Mouse (Mus musculus) heart, embryonic 14.5 days (tissue): ENCODE measurements around the gene Fgfr2. TPM values are rescaled to one million over a fixed set of nuclear protein-coding genes. Genes with fewer than 3 reads are reported as not detected.
"Not testable (repeated sequence)": the region's sequence is repeated elsewhere in the genome, so short reads cannot be mapped to it uniquely, and the experiment has no call there.

ENCODE experiments used
- ATAC-seq: fragments of 200-750 bp; cut with Nextera tagmentation; 2 replicates; pipeline ENCODE4 v1.8.0; 2017; ENCODE audit warnings: low read depth, moderate TSS enrichment; ENCODE audit not compliant: insufficient number of reproducible peaks, insufficient read depth, low FRiP score
- H3K27ac ChIP-seq, 2 experiments: fragments of 200-500 bp in 1 of 2; fragments of 300-500 bp in 1 of 2; sonication (generic) in 1 of 2; replicated peaks in 1 of 2; 2 replicates each; pipeline ENCODE4 v1.5.1; 2012 to 2014; ENCODE audit warnings: low read depth in 2 of 2, low read length in 2 of 2, control low read depth in 1 of 2, mild to moderate bottlenecking in 1 of 2, mixed read lengths in 1 of 2; ENCODE audit not compliant: control insufficient read depth in 1 of 2, insufficient read depth in 1 of 2
- H3K27me3 ChIP-seq: fragments of 300-500 bp; sonication (generic); 2 replicates; pipeline ENCODE4 v1.6.1; 2014; ENCODE audit warnings: mild to moderate bottlenecking, low read length, control low read depth; ENCODE audit not compliant: control insufficient read depth, insufficient read depth
- H3K36me3 ChIP-seq: fragments of 300-500 bp; sonication (generic); 2 replicates; pipeline ENCODE4 v1.6.1; 2014; ENCODE audit warnings: mild to moderate bottlenecking, control low read depth, low read length, mixed read lengths; ENCODE audit not compliant: control insufficient read depth, insufficient read depth
- H3K4me1 ChIP-seq, 2 experiments: fragments of 200-500 bp in 1 of 2; fragments of 300-500 bp in 1 of 2; sonication (generic) in 1 of 2; 2 replicates each; pipeline ENCODE4 v1.6.1; 2012 to 2014; ENCODE audit warnings: low read length in 2 of 2, control low read depth in 1 of 2, mixed read lengths in 1 of 2; ENCODE audit not compliant: control insufficient read depth in 2 of 2, insufficient read depth in 2 of 2
- H3K4me2 ChIP-seq: fragments of 300-500 bp; sonication (generic); 2 replicates; pipeline ENCODE4 v1.6.1; 2014; ENCODE audit warnings: mild to moderate bottlenecking, low read length
- H3K4me3 ChIP-seq, 2 experiments: fragments of 200-500 bp in 1 of 2; fragments of 300-500 bp in 1 of 2; sonication (generic) in 1 of 2; 2 replicates each; pipeline ENCODE4 v1.5.1; 2012 to 2014; ENCODE audit warnings: low read length in 2 of 2, mild to moderate bottlenecking in 2 of 2, control low read depth in 1 of 2, low read depth in 1 of 2, moderate library complexity in 1 of 2; ENCODE audit not compliant: control insufficient read depth in 1 of 2, insufficient read depth in 1 of 2
- H3K9ac ChIP-seq: fragments of 300-500 bp; sonication (generic); 2 replicates; pipeline ENCODE4 v1.6.1; 2014; ENCODE audit warnings: mild to moderate bottlenecking, low read length
- H3K9me3 ChIP-seq: fragments of 300-500 bp; sonication (generic); 2 replicates; pipeline ENCODE4 v1.6.1; 2016; ENCODE audit warnings: low read length, control low read depth; ENCODE audit not compliant: control insufficient read depth
- whole genome bisulfite sequencing: fragments of 180-500 bp; shearing (Covaris S2); extraction: QIAGEN DNeasy Blood & Tissue Kit; methylation state at CpG from one replicate; pipeline ENCODE4 v1.1.7; 2014; 5-methylcytosine and 5-hydroxymethylcytosine counted together
- polyA plus RNA-seq: library from polyadenylated mRNA; unstranded; fragments of >200 nt; fragmentation: Nextera tagmentation; extraction: Ambion mirVana; gene quantifications from 2 replicates; pipeline ENCODE4 v1.2.1, GENCODE M21; 2014

Fgfr2 gene
- polyA plus RNA-seq, 1 experiment from 2014 or later, result 22.4 TPM

GRCm38 (mm10) chr7:130604390-130604789, 2518.8 kb downstream of the Fgfr2 start:
- WGBS, result 59% methylated on average over 2 of the region's 2 CpGs
- Histone ChIP-seq H3K4me3 (no peak overlapping the region), H3K9ac (no peak overlapping the region), H3K9me3 (no peaks in the 10 kb centered on the region), H3K36me3 (no peaks in the 10 kb centered on the region), H3K4me2 (no peak overlapping the region), H3K4me1 (0 out of 4 replicates have a peak, but pooled peaks cover 0 to 2% of the 10 kb centered on the region in 2 experiments), H3K27ac (no peak overlapping the region), H3K27me3 (no peaks in the 10 kb centered on the region)
- ATAC-seq, result no peak

DNA sequence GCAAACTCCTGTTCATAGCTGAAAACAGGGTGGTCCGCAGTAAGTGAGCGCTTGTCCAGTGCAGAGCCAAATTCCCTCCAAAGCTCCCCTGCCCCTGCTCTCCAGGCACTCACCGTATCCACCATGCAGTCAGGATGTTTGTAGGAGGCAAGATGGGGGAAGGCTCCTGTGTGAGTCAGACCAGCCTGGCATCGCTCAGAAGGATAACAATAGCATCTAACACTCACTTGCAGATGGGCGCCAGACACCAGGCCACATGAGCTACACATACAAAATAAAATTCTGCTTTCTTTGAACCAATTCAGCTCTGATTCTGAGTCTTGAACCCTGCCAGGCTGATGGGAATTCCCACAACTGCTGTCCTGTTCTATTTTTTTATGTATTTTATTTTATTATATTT, 2519.6 kb downstream of the Fgfr2 start:
- H3K36me3 ChIP-seq, result no peaks in the 10 kb centered on the region
- no peak overlapping the region for H3K9ac ChIP-seq
- 0 out of 4 replicates have a peak, but pooled peaks cover 0 to 2% of the 10 kb centered on the region in 2 experiments for H3K4me1 ChIP-seq
- no peak overlapping the region for H3K4me2 ChIP-seq
- no peak overlapping the region for H3K4me3 ChIP-seq
- no peak for ATAC-seq
- no peaks in the 10 kb centered on the region for H3K27me3 ChIP-seq
- 71% methylated on average over 5 of the region's 5 CpGs for WGBS
- no peak overlapping the region for H3K27ac ChIP-seq
- no peaks in the 10 kb centered on the region for H3K9me3 ChIP-seq

GRCm38 (mm10) chr7:130602804-130603203, 2520.3 kb downstream of the Fgfr2 start:
- ATAC-seq, result no peak
- WGBS, result 67% methylated on average over 1 of the region's 1 CpGs

DNA sequence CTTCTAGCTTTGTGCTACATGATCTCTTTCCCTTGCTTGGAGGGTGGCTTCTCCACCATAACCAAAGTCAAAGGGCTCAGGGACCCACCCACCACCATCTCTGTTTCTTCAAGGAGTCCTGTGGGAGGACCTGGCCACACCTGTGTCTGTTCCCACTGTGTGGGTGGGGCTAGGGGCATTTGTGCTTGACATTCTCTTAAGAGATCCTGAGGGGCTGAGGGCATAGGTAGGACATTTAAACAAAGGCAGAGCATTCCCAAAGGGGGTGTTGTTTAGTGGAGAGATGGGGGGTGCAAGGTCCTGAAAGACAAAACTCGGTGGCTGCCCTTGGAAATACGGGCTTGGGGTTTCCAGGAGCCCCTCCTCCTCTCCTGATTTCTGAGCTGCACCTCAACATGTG, 2522.6 kb downstream of the Fgfr2 start:
- WGBS, result 66% methylated on average over 2 of the region's 2 CpGs
- Histone ChIP-seq H3K9me3 (no peaks in the 10 kb centered on the region), H3K4me2 (no peak overlapping the region), H3K4me1 (peaks cover 7% of the 10 kb centered on the region in 2 experiments; a peak in 1 of 4 replicates), H3K4me3 (no peak overlapping the region), H3K36me3 (no peaks in the 10 kb centered on the region), H3K27ac (no peak overlapping the region), H3K9ac (no peak overlapping the region), H3K27me3 (no peaks in the 10 kb centered on the region)
- no peak for ATAC-seq

More at GRCm38 (mm10) chr7:130602804-130603203, 2520.3 kb downstream of the Fgfr2 start:
- no peak overlapping the region for H3K4me3 ChIP-seq
- H3K36me3 ChIP-seq, result no peaks in the 10 kb centered on the region
- no peak overlapping the region for H3K27ac ChIP-seq
- H3K9me3 ChIP-seq, result no peaks in the 10 kb centered on the region
- H3K27me3 ChIP-seq, result no peaks in the 10 kb centered on the region
- H3K4me1 ChIP-seq, result 0 out of 4 replicates have a peak, but pooled peaks cover 0 to 2% of the 10 kb centered on the region in 2 experiments
- H3K4me2 ChIP-seq, result no peak overlapping the region
- H3K9ac ChIP-seq, result no peak overlapping the region

- H3K9me3 ChIP-seq, result no peaks in the 10 kb centered on the region
- no peak overlapping the region for H3K4me2 ChIP-seq
- 83% methylated on average over 3 of the region's 3 CpGs for WGBS
- H3K4me1 ChIP-seq, result peaks cover 5 to 7% of the 10 kb centered on the region in 2 experiments; a peak in 1 of 4 replicates
- H3K27ac ChIP-seq, result no peak overlapping the region
- no peaks in the 10 kb centered on the region for H3K27me3 ChIP-seq
- no peak overlapping the region for H3K4me3 ChIP-seq
- H3K36me3 ChIP-seq, result no peaks in the 10 kb centered on the region
- no peak overlapping the region for H3K9ac ChIP-seq
- ATAC-seq, result no peak
Measured at GRCm38 (mm10) chr7:130600074-130600473, 2523.1 kb downstream of the Fgfr2 start.

GRCm38 (mm10) chr7:130597546-130597945, 2525.6 kb downstream of the Fgfr2 start:
- no peak overlapping the region for H3K4me3 ChIP-seq
- H3K27me3 ChIP-seq, result no peaks in the 10 kb centered on the region
- H3K9me3 ChIP-seq, result no peaks in the 10 kb centered on the region
- no peak overlapping the region for H3K4me2 ChIP-seq
- 57% methylated on average over 6 of the region's 6 CpGs for WGBS
- no peak overlapping the region for H3K9ac ChIP-seq
- no peak overlapping the region for H3K27ac ChIP-seq
- H3K4me1 ChIP-seq, result peaks cover 5 to 7% of the 10 kb centered on the region in 2 experiments; a peak in 1 of 4 replicates
- ATAC-seq, result no peak
- H3K36me3 ChIP-seq, result no peaks in the 10 kb centered on the region

GRCm38 (mm10) chr7:130596079-130596855, 2526.9 kb downstream of the Fgfr2 start:
- not testable (repeated sequence) for ATAC-seq, H3K9me3 ChIP-seq
- 47% methylated on average over 8 of the region's 19 CpGs for WGBS

More at GRCm38 (mm10) chr7:130596079-130596855, 2526.9 kb downstream of the Fgfr2 start:
- not testable (repeated sequence) for H3K27me3 ChIP-seq, H3K4me2 ChIP-seq, H3K4me3 ChIP-seq, H3K9ac ChIP-seq, H3K27ac ChIP-seq, H3K36me3 ChIP-seq, H3K4me1 ChIP-seq
